Mouse (Mus musculus): ENCODE data around the gene Cacul1. TPM values are rescaled to one million over a fixed set of nuclear protein-coding genes. Genes with fewer than 3 reads are reported as not detected.
"Not testable (repeated sequence)": the region's sequence is repeated elsewhere in the genome, so short reads cannot be mapped to it uniquely, and the experiment has no call there.

The Cacul1 gene
- polyA plus RNA-seq (2015; fragmentation: Nextera tagmentation; extraction: Ambion mirVana): 17.5 and 19.2 TPM in 2 replicates

GRCm38 (mm10) chr19:60580582-60581339 lies at the start of gene Cacul1:
TSS of gene Cacul1 (minus strand) at chr19:60581025.
- H3K4me1 ChIP-seq (ENCODE audit: insufficient read depth, low read length): peaks cover 12% of the 10 kb centered on the region
- peak within 1 kb of the TSS; percentile 99 for H3K4me3 ChIP-seq (ENCODE audit: low read length)
- ATAC-seq (ENCODE audit: low FRiP score, low TSS enrichment): peak; percentile 98
- H3K4me2 ChIP-seq (replicated peaks; ENCODE audit: low read depth, low read length): peak within 1 kb of the TSS; percentile 59
- H3K9ac ChIP-seq (replicated peaks; ENCODE audit: low read length): peak within 1 kb of the TSS; percentile 96
- peak within 1 kb of the TSS; percentile 96 for H3K27ac ChIP-seq (ENCODE audit: low read length)
- no peaks in the 10 kb centered on the region for H3K27me3 ChIP-seq (ENCODE audit: insufficient read depth, low read length)
- WGBS: under 1% methylated on average over 63 of the region's 64 CpGs
- no peaks in the 10 kb centered on the region for H3K9me3 ChIP-seq (ENCODE audit: low read length)
- H3K36me3 ChIP-seq (ENCODE audit: insufficient read depth, low read length): no peaks in the 10 kb centered on the region

GRCm38 (mm10) chr19:60619420-60619819 lies 38.6 kb upstream of the Cacul1 start:
- Histone ChIP-seq H3K4me1 (ENCODE audit: insufficient read depth, low read length) (no peaks in the 10 kb centered on the region), H3K27me3 (ENCODE audit: insufficient read depth, low read length) (no peaks in the 10 kb centered on the region), H3K9me3 (ENCODE audit: low read length) (no peaks in the 10 kb centered on the region), H3K4me2 (replicated peaks; ENCODE audit: low read depth, low read length) (no peak overlapping the region), H3K4me3 (ENCODE audit: low read length) (no peak overlapping the region), H3K36me3 (ENCODE audit: insufficient read depth, low read length) (no peaks in the 10 kb centered on the region), H3K27ac (ENCODE audit: low read length) (no peak overlapping the region), H3K9ac (replicated peaks; ENCODE audit: low read length) (no peak overlapping the region)
- ATAC-seq (ENCODE audit: low FRiP score, low TSS enrichment): no peak
- WGBS: 71% methylated on average over 4 of the region's 4 CpGs

- Histone ChIP-seq H3K4me1 (ENCODE audit: insufficient read depth, low read length) (no peaks in the 10 kb centered on the region), H3K27ac (ENCODE audit: low read length) (no peak overlapping the region), H3K27me3 (ENCODE audit: insufficient read depth, low read length) (no peaks in the 10 kb centered on the region), H3K9me3 (ENCODE audit: low read length) (no peaks in the 10 kb centered on the region), H3K4me3 (ENCODE audit: low read length) (no peak overlapping the region), H3K4me2 (replicated peaks; ENCODE audit: low read depth, low read length) (no peak overlapping the region), H3K9ac (replicated peaks; ENCODE audit: low read length) (no peak overlapping the region), H3K36me3 (ENCODE audit: insufficient read depth, low read length) (no peaks in the 10 kb centered on the region)
- WGBS: 15% methylated on average over 1 of the region's 1 CpGs
- ATAC-seq (ENCODE audit: low FRiP score, low TSS enrichment): no peak
These were observed 36.2 kb upstream of the Cacul1 start for GRCm38 (mm10) chr19:60617007-60617406.

- no peaks in the 10 kb centered on the region for H3K27me3 ChIP-seq (ENCODE audit: insufficient read depth, low read length)
- no peak overlapping the region for H3K27ac ChIP-seq (ENCODE audit: low read length)
- no peaks in the 10 kb centered on the region for H3K36me3 ChIP-seq (ENCODE audit: insufficient read depth, low read length)
- no peaks in the 10 kb centered on the region for H3K4me1 ChIP-seq (ENCODE audit: insufficient read depth, low read length)
- WGBS: 77% methylated on average over 5 of the region's 5 CpGs
- H3K9ac ChIP-seq (replicated peaks; ENCODE audit: low read length): no peak overlapping the region
- ATAC-seq (ENCODE audit: low FRiP score, low TSS enrichment): no peak
- H3K4me3 ChIP-seq (ENCODE audit: low read length): no peak overlapping the region
- no peak overlapping the region for H3K4me2 ChIP-seq (replicated peaks; ENCODE audit: low read depth, low read length)
- H3K9me3 ChIP-seq (ENCODE audit: low read length): no peaks in the 10 kb centered on the region
These were observed 34.8 kb upstream of the Cacul1 start for GRCm38 (mm10) chr19:60615470-60616200.

GRCm38 (mm10) chr19:60611525-60612215 lies 30.8 kb upstream of the Cacul1 start:
- ATAC-seq (ENCODE audit: low FRiP score, low TSS enrichment): no peak; the same call in 1 of the 2 replicates
- Histone ChIP-seq H3K27ac (ENCODE audit: low read length) (no peak overlapping the region), H3K9me3 (ENCODE audit: low read length) (no peaks in the 10 kb centered on the region), H3K9ac (replicated peaks; ENCODE audit: low read length) (no peak overlapping the region), H3K4me3 (ENCODE audit: low read length) (no peak overlapping the region), H3K4me2 (replicated peaks; ENCODE audit: low read depth, low read length) (no peak overlapping the region), H3K36me3 (ENCODE audit: insufficient read depth, low read length) (no peaks in the 10 kb centered on the region), H3K27me3 (ENCODE audit: insufficient read depth, low read length) (no peaks in the 10 kb centered on the region), H3K4me1 (ENCODE audit: insufficient read depth, low read length) (no peaks in the 10 kb centered on the region)
- 46% methylated on average over 12 of the region's 12 CpGs for WGBS

DNA sequence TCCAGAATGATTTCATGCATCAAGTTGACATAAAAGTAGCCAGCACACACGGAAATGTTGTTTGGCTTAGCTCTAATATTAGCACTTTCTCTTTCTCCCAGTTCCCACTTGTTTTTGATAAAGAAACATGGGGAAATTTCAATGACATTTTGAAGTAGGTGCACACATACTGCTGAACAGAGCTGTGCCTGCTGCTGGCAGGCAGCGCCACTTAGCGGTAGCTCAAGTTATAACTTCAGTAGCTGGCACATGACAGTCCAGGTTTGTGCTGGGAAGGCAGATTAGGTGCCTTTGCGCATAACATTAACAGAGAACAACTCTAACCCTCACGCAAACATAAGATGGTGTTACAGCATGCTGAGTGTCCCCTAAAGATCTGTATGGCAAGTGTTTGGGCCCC lies 27.9 kb upstream of the Cacul1 start:
- Histone ChIP-seq H3K9ac (replicated peaks; ENCODE audit: low read length) (no peak overlapping the region), H3K27ac (ENCODE audit: low read length) (no peak overlapping the region), H3K4me1 (ENCODE audit: insufficient read depth, low read length) (no peaks in the 10 kb centered on the region), H3K9me3 (ENCODE audit: low read length) (no peaks in the 10 kb centered on the region), H3K4me3 (ENCODE audit: low read length) (no peak overlapping the region), H3K27me3 (ENCODE audit: insufficient read depth, low read length) (no peaks in the 10 kb centered on the region), H3K4me2 (replicated peaks; ENCODE audit: low read depth, low read length) (no peak overlapping the region), H3K36me3 (ENCODE audit: insufficient read depth, low read length) (no peaks in the 10 kb centered on the region)
- ATAC-seq (ENCODE audit: low FRiP score, low TSS enrichment): no peak
- WGBS: 37% methylated on average over 5 of the region's 5 CpGs

GRCm38 (mm10) chr19:60603586-60603985 lies 22.8 kb upstream of the Cacul1 start:
- WGBS: 88% methylated on average over 3 of the region's 3 CpGs
- no peak overlapping the region for H3K4me2 ChIP-seq (replicated peaks; ENCODE audit: low read depth, low read length)
- no peaks in the 10 kb centered on the region for H3K27me3 ChIP-seq (ENCODE audit: insufficient read depth, low read length)
- no peak overlapping the region for H3K4me3 ChIP-seq (ENCODE audit: low read length)
- H3K9me3 ChIP-seq (ENCODE audit: low read length): no peaks in the 10 kb centered on the region
- H3K27ac ChIP-seq (ENCODE audit: low read length): no peak overlapping the region
- H3K9ac ChIP-seq (replicated peaks; ENCODE audit: low read length): no peak overlapping the region
- ATAC-seq (ENCODE audit: low FRiP score, low TSS enrichment): no peak
- H3K36me3 ChIP-seq (ENCODE audit: insufficient read depth, low read length): no peaks in the 10 kb centered on the region
- no peaks in the 10 kb centered on the region for H3K4me1 ChIP-seq (ENCODE audit: insufficient read depth, low read length)

- H3K27ac ChIP-seq (ENCODE audit: low read length); H3K36me3 ChIP-seq (ENCODE audit: insufficient read depth, low read length); ATAC-seq (ENCODE audit: low FRiP score, low TSS enrichment); H3K4me2 ChIP-seq (replicated peaks; ENCODE audit: low read depth, low read length); H3K4me3 ChIP-seq (ENCODE audit: low read length); H3K4me1 ChIP-seq (ENCODE audit: insufficient read depth, low read length); H3K9me3 ChIP-seq (ENCODE audit: low read length); H3K27me3 ChIP-seq (ENCODE audit: insufficient read depth, low read length); H3K9ac ChIP-seq (replicated peaks; ENCODE audit: low read length): not testable (repeated sequence)
- WGBS: 72% methylated on average over 1 of the region's 1 CpGs
These were observed 21.2 kb upstream of the Cacul1 start for GRCm38 (mm10) chr19:60602066-60602465.

GRCm38 (mm10) chr19:60598025-60598697 lies 17.3 kb upstream of the Cacul1 start:
- Histone ChIP-seq H3K36me3 (ENCODE audit: insufficient read depth, low read length) (no peaks in the 10 kb centered on the region), H3K9me3 (ENCODE audit: low read length) (no peaks in the 10 kb centered on the region), H3K4me1 (ENCODE audit: insufficient read depth, low read length) (no peaks in the 10 kb centered on the region), H3K4me2 (replicated peaks; ENCODE audit: low read depth, low read length) (no peak overlapping the region), H3K9ac (replicated peaks; ENCODE audit: low read length) (no peak overlapping the region), H3K4me3 (ENCODE audit: low read length) (no peak overlapping the region), H3K27ac (ENCODE audit: low read length) (no peak overlapping the region), H3K27me3 (ENCODE audit: insufficient read depth, low read length) (no peaks in the 10 kb centered on the region)
- no peak for ATAC-seq (ENCODE audit: low FRiP score, low TSS enrichment)
- 89% methylated on average over 8 of the region's 8 CpGs for WGBS
